Mouse (Mus musculus) embryonic fibroblast, embryonic 13.5 days (primary cell): Measurements from ENCODE around the gene Marcksl1.

Experiments used
- CTCF ChIP-seq: IDR thresholded peaks from 2 replicates; pipeline ENCODE4 v1.5.1; 2011; ENCODE audit warnings: mild to moderate bottlenecking, control low read depth, low read length, moderate library complexity, borderline replicate concordance; ENCODE audit not compliant: insufficient read depth
- POLR2A ChIP-seq: IDR thresholded peaks from 2 replicates; pipeline ENCODE4 v1.6.1; 2011; ENCODE audit warnings: low read depth, mild to moderate bottlenecking, control low read depth, low read length, moderate library complexity

DNA sequence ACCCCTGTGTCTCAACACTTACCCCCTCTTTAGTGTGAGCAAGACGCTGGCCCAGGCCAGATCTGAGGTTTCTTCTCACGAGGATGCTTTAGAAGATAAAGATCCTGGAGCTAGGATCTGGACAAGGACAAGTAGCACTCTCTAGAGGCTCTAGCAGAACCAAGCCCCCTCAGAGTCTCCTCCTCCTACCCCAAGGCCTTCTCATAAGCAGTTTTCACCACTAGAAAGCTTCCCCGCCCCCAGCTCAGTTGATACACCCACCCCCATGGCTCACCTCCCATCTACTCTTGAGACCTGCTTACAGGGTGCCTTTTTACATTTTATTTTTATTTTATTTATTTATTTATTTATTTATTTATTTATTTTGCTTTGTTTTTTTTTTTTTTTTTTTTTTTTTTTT lies 3.7 kb upstream of the Marcksl1 start:
- TF ChIP-seq CTCF (no peak), POLR2A (no peak)
